Mouse (Mus musculus): ENCODE data around the gene Timp1.

GRCm38 (mm10) chrX:20847232-20847631, 22.7 kb upstream of the Timp1 start:
- TF ChIP-seq CTCF (IDR thresholded peaks at IDR 0.05; ENCODE audit: control insufficient read depth, insufficient read depth, low read length) (no peak), POLR2A (IDR thresholded peaks at IDR 0.05; ENCODE audit: borderline replicate concordance, control insufficient read depth, low read depth, low read length) (no peak)
